Mouse (Mus musculus): ENCODE measurements around the gene Prkcq.

The Prkcq gene

DNA sequence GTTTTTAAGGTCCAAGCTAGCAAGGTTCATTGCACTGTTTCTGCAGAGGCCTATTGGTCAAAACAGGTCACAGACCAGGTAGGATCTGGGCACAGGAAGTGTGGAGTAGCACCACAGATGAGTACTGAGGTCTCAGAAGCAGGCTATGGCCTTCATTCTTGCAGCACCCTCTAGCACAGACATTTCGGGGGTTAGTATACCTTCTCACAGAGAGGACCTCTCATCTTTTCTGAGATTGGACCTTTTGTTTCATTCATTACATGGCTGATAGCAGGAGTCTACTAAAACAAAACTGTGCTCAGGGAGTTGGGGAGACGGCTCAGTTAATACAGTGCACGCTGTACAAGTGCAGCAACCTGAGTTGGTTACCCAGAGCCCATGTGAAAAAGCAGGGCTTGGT lies 14.7 kb downstream of the Prkcq start:
- DNase-seq (ENCODE audit: low spot score in 2 of 2): no peak

GRCm38 (mm10) chr2:11187166-11187565 lies 15.3 kb downstream of the Prkcq start:
- DNase-seq (ENCODE audit: low spot score in 2 of 2): no peak

- DNase-seq (ENCODE audit: low spot score in 2 of 2): no peak
Measured at GRCm38 (mm10) chr2:11188279-11188678, 16.4 kb downstream of the Prkcq start.

DNA sequence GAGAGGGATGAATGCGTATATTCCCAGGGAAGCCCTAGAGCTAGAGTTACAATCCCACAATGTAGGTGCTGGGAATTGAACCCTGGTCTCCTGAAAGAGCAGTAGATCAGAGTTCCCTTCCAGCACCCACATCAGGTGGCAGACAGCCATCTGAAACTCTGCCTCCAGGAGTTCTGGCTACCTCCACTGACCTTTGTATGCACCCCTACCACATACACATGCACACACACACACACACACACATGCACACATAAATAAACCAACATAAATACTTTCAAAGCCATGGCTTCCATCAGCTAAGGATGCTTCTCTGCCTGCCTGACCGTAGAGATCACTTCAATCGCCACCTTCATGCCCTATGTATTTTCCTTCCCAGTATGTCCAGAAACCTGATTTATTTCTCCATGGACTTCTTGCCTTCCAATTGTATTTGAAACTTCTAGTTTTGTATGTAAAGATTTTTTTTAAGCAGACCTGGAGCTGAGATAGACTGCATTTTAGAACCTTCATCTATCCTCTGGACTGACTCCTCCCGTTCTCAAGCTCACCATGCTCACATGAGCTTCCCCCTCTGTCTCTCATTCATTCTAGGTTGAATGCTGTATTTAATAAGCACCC lies 17.4 kb downstream of the Prkcq start:
- DNase-seq (ENCODE audit: low spot score in 2 of 2): no peak

GRCm38 (mm10) chr2:11192281-11193098 lies 20.6 kb downstream of the Prkcq start:
- no peak for DNase-seq (ENCODE audit: low spot score in 2 of 2)

DNA sequence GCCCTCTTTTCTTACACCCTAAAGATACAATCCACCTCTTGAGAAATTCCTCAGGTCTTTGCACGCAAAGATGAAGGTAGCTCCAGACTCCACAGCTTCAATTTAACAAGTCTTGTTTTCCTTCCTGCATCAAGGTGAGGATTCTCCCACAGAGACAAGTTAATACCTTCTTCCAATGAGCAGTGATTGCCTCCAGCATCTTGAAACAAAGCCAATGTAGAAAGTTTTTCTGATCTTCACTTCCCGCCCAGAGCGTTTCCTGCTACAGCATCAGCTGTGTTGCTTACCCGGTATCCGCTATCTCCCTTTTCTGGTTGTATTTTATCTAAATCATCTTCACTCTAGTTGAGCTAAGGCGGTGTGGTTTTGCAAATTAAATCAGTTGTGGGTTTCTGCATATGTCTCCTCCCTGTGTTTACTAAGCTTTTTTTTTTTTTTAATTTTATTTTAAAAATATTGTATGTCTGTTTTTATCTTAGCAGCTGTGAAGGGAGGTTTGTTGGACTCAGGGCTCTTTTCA lies 21.3 kb downstream of the Prkcq start:
- DNase-seq (ENCODE audit: low spot score in 2 of 2): no peak

DNA sequence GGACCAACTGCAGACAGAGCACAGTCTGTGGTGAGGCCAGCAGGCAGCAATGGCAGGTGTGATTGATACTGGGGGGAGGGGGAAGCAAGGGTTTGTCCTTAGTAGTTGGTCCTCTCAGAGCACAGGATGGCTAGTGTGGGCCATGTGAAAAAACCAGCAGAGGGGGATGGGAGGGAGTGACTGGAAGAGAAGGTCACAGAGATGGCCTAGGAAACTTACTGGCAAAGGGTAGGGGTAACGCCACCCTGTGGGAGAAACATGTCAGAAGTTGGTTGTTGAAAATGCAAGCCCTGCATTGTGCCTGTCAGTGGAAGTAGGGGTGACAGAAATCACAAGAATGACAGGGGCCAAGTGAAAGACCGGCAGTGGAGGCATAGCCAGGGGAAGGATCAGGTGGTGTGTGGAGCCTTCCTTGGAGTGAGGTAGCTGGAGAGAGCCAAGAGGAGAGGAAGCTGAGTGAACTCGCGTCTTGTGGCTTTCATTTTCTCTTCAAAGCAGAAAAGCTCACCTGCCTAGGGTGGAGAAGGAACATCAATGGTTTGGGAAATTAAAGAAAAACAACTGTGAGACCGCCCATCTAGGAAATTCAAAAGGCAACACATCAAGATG lies 22.9 kb downstream of the Prkcq start:
- DNase-seq (ENCODE audit: low spot score in 2 of 2): no peak

- no peak for DNase-seq (ENCODE audit: low spot score in 2 of 2)
Measured at GRCm38 (mm10) chr2:11196071-11196470, 24.2 kb downstream of the Prkcq start.

DNA sequence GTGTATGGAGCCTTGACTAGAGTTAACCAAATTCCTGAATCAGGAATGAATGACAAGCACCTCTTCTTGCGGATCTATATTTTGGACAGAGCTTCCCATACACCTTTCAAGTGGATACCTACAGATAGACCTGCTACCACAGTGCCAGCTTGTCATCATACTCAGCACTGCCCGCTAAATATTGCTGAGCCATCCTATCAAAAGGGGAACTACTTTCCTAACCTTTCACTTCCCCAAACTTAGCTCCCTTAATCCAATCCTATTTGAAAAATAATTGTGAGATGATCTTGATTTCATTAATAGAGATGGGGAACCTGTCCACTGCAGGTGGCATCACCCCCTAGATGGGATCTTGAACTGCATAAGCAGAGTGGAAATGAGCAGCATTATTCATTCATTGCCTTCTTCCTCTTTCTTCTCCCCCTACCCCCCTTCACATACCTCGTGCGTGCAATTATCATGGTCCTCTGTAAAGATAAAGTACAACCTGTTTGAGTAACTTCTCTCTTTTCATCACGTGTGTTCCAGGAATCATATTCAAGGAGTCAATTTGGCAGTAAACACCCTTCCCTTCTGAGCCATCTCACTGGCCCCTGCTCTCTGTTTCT lies 25.1 kb downstream of the Prkcq start:
- no peak for DNase-seq (ENCODE audit: low spot score in 2 of 2)

DNA sequence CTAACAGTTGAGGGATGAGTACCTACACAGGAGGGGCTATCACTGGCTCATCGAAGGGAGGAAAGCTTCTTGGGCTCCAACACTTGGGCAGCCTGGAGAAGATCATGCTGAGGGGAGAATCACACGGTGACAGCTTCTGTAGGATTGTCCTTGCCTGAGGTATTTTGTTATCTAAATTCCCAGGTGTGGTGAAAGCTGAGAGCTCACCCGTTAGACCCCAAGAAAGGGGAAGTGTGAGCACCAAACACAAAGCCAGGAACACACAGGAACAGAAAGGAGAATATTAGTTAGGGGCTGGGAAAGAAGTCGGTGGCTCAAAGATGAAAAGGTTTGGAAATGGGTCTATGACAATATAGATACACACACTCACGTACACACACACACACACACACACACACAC lies 27.7 kb downstream of the Prkcq start:
- DNase-seq (ENCODE audit: low spot score in 2 of 2): no peak

DNA sequence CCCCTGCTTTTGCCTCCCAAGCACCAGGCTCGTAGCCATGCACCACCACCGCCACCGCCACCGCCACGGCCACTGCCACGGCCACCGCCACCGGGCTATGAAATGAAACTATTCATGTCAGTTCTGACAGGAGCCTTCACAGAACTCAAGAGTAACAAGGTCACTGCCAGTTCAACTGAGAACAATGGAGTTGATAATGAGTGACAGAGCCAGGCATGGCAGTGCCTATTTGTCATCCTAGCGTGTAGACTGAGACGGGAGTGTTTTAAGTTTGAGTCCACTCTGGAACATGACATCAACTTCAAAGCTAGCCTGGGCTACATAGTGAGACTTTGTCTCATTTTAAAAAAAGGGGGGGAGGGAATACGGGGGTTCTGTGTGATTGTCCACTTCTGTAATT lies 30.9 kb downstream of the Prkcq start:
- DNase-seq (ENCODE audit: low spot score in 2 of 2): no peak

DNA sequence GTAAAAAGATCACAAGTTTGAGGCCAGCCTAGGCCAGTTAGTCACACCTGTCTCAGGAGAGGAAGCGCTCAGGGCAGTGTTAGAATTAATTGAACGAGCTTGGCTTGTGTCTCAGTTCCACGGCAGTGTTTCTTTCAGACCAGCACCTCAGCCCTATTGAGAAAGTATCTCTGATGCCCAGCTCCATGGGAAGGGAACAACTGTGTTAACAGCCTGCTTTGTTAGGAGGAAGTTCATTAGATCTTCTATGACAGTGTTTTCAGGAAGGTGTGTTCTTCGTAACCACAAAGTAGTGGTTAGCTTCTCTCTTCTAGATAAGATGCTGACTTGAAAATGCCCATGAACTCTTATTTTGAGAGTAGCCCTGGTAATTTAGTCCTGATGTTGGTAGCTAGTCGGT lies 31.4 kb downstream of the Prkcq start:
- no peak for DNase-seq (ENCODE audit: low spot score in 2 of 2)

GRCm38 (mm10) chr2:11204232-11204631 lies 32.3 kb downstream of the Prkcq start:
- no peak for DNase-seq (ENCODE audit: low spot score in 2 of 2)

DNA sequence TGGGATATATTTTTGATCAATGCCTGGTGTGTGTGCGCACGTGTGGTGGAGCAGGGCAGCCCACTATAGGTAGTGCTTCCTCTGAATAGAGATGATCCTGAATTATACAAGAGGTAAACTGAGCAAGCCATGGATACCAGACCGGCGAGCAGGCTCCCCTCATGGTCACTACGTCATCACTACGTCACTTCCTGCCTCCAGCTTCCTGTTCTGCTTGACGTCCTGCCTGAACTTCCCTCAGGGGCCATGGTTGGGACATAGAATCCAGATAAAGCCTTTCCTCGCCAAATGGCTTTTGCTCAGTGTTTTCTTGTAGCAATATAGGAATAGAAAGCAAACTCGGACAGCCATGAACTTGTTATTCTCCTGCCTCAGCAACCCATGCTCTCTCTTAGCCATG lies 33.1 kb downstream of the Prkcq start:
- DNase-seq (ENCODE audit: low spot score in 2 of 2): no peak

- no peak for DNase-seq (ENCODE audit: low spot score in 2 of 2)
Measured at GRCm38 (mm10) chr2:11205720-11206119, 33.8 kb downstream of the Prkcq start.

DNA sequence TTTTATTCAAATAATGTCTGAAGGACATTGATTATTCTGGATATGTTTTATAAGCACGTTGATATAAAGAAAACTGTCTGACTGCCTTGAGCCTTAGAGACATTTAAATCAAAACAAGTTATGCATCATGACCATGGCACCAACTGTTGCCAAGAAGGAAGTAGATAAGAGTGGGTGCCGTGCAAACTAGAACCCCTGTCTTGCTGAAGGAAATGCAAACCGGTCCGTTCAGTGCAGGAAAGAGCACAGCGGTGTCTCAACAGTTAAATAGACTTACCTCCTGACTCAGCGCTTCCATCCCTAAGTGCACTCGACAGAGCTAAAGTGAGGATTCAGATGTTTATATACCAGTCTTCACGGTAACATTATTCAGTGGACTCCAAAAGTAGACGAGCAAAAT lies 36.4 kb downstream of the Prkcq start:
- DNase-seq (ENCODE audit: low spot score in 2 of 2): no peak

GRCm38 (mm10) chr2:11209335-11209734 lies 37.4 kb downstream of the Prkcq start:
- DNase-seq (ENCODE audit: low spot score in 2 of 2): no peak

GRCm38 (mm10) chr2:11210241-11210916 lies 38.5 kb downstream of the Prkcq start:
- no peak for DNase-seq (ENCODE audit: low spot score in 2 of 2)

GRCm38 (mm10) chr2:11211961-11212562 lies 40.2 kb downstream of the Prkcq start:
- DNase-seq (ENCODE audit: low spot score in 2 of 2): peak; percentile 64 to 72

- DNase-seq (ENCODE audit: low spot score in 2 of 2): no peak
Measured at GRCm38 (mm10) chr2:11216421-11216820, 44.5 kb downstream of the Prkcq start.

- DNase-seq (ENCODE audit: low spot score in 2 of 2): no peak
Measured at GRCm38 (mm10) chr2:11216847-11217246, 44.9 kb downstream of the Prkcq start.
